Mouse (Mus musculus) olfactory bulb, adult 2 months (tissue): ENCODE data around the gene Znrd1as.

Source experiments
- CTCF ChIP-seq: fragments of 200-500 bp; IDR thresholded peaks from 2 replicates; pipeline ENCODE4 v1.5.1; 2012; ENCODE audit warnings: low read depth, mild to moderate bottlenecking, low read length, moderate library complexity; ENCODE audit not compliant: insufficient read depth
- POLR2A ChIP-seq: fragments of 200-500 bp; IDR thresholded peaks from 2 replicates; pipeline ENCODE4 v1.6.1; 2012; ENCODE audit warnings: mild to moderate bottlenecking, low read depth, low read length, moderate library complexity; ENCODE audit not compliant: insufficient read depth

DNA sequence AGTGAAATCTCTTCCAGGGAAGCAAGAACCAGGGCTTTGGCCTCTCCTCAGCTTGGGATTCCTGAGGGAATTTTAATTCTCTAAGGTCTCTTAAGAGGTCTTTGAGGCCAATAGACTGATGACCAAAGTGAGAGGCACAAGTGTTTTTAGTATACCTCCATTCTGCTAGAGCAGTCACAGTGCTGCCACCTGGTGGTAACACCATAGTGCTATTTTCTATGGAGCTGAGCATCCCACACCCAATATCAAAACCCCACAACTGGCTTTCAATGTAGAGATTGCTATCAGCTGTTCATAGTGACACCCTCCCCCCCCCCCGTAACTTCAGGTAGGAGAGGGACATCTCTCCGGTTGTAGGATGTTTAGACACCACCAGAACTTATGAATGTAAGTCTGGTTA lies 44.3 kb upstream of the Znrd1as start:
- no peak for TF ChIP-seq CTCF
- TF ChIP-seq POLR2A, result no peak
